Mouse (Mus musculus): Measurements from ENCODE around the gene Six5.

- TF ChIP-seq CTCF (IDR thresholded peaks at IDR 0.05; ENCODE audit: insufficient read depth, low read length): no peak
- no peak for TF ChIP-seq POLR2A (IDR thresholded peaks at IDR 0.05; ENCODE audit: borderline replicate concordance, extremely low read depth, low read depth, low read length)
Measured at GRCm38 (mm10) chr7:19083096-19083495, 11.3 kb upstream of the Six5 start.

Measured in lung, adult 2 months (tissue).